Mouse (Mus musculus): ENCODE data around the gene Slit1.

- TF ChIP-seq GATA1 (IDR thresholded peaks at IDR 0.05; ENCODE audit: borderline replicate concordance, low read length) (no peak), FLI1 (IDR thresholded peaks at IDR 0.05; ENCODE audit: low read length) (no peak)
These were observed 73.0 kb downstream of the Slit1 start for GRCm38 (mm10) chr19:41670473-41670872.

Data from megakaryocyte, embryonic 14.5 days (primary cell).